Mouse (Mus musculus): ENCODE measurements around the gene Nup88. TPM values are rescaled to one million over a fixed set of nuclear protein-coding genes. Genes with fewer than 3 reads are reported as not detected.
A peak's percentile ranks its signal among the peaks of the same experiment; 100 is the strongest.

Nup88 gene
- total RNA-seq, 2 experiments from 2014 or later, result 53.3 to 57.7 TPM

GRCm38 (mm10) chr11:70897680-70898079 lies 72.1 kb downstream of the Nup88 start:
- Histone ChIP-seq H3K4me3 (no peak overlapping the region), H3K27ac (peak overlapping the region; percentile 28; the same call in 1 of the 2 replicates)
- DNase-seq (ENCODE audit: low spot score in 2 of 2), result no peak
- TF ChIP-seq CTCF (conservative IDR thresholded peaks at IDR 0.05), result no peak

Other genes starting within 250 kb of the Nup88 start
- gene Zfp3, start 205.8 kb downstream of the Nup88 start, total RNA-seq (2021), result 10 to 100 TPM; 23.8 TPM
- gene Scimp, start 157.4 kb downstream of the Nup88 start, total RNA-seq (2021), result not detected
- gene Rabep1, start 125.2 kb downstream of the Nup88 start, total RNA-seq (2021), result 100 to 1,000 TPM; 122 to 124 TPM
- gene Rpain, start 240 bp upstream of the Nup88 start, total RNA-seq (2021), result 10 to 100 TPM; 35.3 to 36.1 TPM
- gene C1qbp, start 13.1 kb upstream of the Nup88 start, total RNA-seq (2021), result 10 to 100 TPM; 97.1 to 99.5 TPM
- 10 to 100 TPM; 66.7 to 78.8 TPM for gene Dhx33, start 34.5 kb upstream of the Nup88 start, total RNA-seq (2021)
- 10 to 100 TPM; 13.7 to 15.5 TPM for gene Mis12, start 49.6 kb upstream of the Nup88 start, total RNA-seq (2021)
- 10 to 100 TPM; 22.6 to 25.5 TPM for gene Derl2, start 49.9 kb upstream of the Nup88 start, total RNA-seq (2021)
- 100 to 1,000 TPM; 188 to 197 TPM for gene 6330403K07Rik, start 63.5 kb upstream of the Nup88 start, total RNA-seq (2021)
- gene Nlrp1a, start 174.7 kb upstream of the Nup88 start, total RNA-seq (2021), result under 1 TPM; 0.61 to 0.87 TPM